Mouse (Mus musculus) heart, postnatal 0 days (tissue): Measurements from ENCODE around the gene Msh2.

Experiments
- CTCF ChIP-seq: IDR thresholded peaks from 2 replicates; pipeline ENCODE4 v1.5.1; 2016; ENCODE audit warnings: antibody characterized with exemption, control low read depth, low read depth
- EP300 ChIP-seq: IDR thresholded peaks from 2 replicates; pipeline ENCODE4 v1.6.1; 2016; ENCODE audit warnings: antibody characterized with exemption, low read depth

DNA sequence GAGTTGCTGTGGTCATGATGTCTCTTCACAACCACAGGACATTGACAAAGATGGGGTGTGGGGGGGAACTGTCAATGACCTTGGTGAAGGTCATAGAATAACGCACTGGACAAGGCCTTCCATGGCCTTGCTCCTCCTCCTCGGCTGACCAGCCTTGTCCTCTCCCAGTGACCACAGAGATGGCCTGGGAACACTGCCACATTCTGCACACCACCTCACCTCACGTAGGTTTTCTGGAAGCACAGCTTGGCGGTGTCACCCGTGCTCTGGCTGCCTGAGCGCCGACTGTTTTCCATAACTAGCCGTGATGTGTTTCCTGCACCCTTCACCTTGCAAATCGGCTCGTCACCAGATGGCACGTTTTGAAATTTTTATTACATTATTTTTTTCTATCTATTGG, 92.9 kb downstream of the Msh2 start:
- no peak for TF ChIP-seq CTCF
- no peak for TF ChIP-seq EP300
